Mouse (Mus musculus) erythroblast, embryonic 14.5 days (primary cell): ENCODE results near the gene Hsd17b7.

Experiments used
- GATA1 ChIP-seq: IDR thresholded peaks from 2 replicates; pipeline ENCODE4 v1.6.1; 2012; ENCODE audit warnings: low read length, inconsistent platforms, mixed read lengths
- TAL1 ChIP-seq: IDR thresholded peaks from 3 replicates; pipeline ENCODE4 v1.6.1; 2012; ENCODE audit warnings: low read length, inconsistent platforms, mixed read lengths

DNA sequence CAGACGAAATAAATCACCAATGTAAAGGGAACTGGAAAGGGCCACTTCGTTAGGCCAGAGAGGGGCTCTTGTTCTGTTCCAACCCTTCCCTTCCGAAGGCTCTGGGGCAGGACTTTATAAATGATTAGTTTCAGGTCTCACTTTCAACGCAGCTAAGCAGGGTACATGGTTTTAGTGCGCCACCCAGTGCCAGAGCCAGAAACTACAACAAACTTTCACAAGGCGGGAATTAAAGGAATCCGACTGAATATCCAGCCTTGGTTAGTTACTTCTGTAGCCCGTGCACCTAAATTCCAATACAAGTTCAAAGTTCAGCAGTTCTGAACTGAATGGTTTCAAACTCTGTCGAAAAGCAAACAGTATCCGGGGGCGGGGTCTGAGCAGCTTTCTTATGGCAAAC, 49.8 kb downstream of the Hsd17b7 start:
- TF ChIP-seq GATA1 = no peak
- TF ChIP-seq TAL1 = no peak
